Mouse (Mus musculus) v-Abl transformed pro-B cells (cell line): ENCODE data around the gene Ttll4.

Experiments used
- in situ Hi-C, 2 experiments: fragments of 400-800 bp; cut with MboI; formaldehyde crosslinking; loops; one replicate each; pipeline ENCODE4 v1.15.1; 2025; ENCODE audit not compliant: unreplicated experiment in 2 of 2

Ttll4 gene

DNA sequence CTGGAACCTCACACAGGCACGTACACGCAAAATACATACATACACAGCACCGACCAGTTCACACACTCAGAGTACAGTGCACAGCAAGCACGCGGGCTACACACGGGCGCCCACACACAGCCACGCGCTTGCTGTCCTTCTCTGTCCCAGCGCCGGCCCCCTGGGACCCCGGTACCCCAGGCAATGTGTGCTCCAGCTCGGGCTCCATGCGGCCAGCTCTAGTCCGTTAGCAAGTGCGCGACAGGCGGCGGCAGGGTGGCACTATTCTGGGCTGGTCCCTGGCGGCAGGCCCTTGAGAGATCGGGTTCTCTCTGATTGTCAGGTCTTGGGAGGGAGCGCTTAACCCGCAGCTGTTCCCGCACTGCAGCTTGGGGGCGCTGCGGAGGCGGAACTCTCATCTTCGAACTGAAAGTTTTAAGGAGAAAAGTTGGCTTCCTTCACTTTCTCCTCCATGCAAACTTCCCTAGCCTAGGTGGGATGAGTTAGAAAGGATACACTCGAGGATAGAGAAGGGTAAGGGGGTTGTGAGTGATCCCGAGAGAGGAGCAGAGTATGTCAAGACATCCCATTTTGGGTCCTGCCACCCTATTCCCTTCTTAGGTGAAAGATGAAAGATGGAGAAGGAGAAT, 87.2 kb downstream of the Ttll4 start, which contains the start of gene Prkag3:
Gene Prkag3 (minus strand): TSS at position 579 of the 629 bp plus-strand sequence.
- in situ Hi-C loops, result loop anchor here in 1 of 2 experiments (25.0 kb wide), 1 partner anchor 836 kb away; no protein-coding TSS in a partner anchor

DNA sequence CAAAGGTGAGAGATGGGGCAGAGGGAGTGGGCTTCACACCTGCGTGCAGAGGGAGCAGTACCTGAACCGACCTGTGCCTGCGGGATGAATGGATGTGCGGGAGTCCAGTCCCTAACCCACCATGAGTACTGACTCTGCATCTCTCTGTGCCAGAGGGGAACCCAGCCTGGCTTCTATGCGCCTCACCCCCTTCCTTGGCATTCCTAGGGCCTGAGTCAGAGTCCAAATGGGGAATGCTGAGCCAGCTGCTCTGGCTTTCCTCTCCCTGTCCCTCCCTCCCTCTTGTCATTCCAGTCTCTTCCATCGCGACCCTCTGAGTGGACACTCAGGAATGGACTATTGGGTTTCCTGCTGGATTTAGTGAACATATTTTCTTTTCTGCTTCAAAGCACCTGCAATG, 87.8 kb downstream of the Ttll4 start:
- in situ Hi-C loops, result loop anchor here in 1 of 2 experiments (25.0 kb wide), 1 partner anchor 837 kb away; no protein-coding TSS in a partner anchor

DNA sequence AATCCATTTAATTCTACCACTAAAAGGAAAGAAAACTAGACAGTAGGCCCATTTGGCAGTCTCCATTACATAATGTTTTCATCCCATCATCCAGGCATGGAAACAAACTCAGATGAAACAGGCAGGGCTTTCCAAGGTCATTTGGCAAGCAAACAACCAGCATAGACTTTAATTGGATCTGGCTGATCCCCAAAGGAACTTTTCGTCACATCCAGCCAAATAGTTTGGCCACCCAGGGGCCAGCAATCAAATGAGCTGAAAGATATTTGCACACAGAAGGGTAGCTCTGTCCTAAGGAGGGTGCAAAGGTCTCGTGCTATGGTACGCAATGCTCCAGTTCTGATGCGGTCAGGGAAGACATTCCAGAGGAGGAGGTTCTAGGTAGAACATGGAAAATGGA, 89.1 kb downstream of the Ttll4 start:
- in situ Hi-C loops, result loop anchor here (5.0 to 25.0 kb wide), 3 partner anchors 33 to 838 kb away; no protein-coding TSS in a partner anchor

DNA sequence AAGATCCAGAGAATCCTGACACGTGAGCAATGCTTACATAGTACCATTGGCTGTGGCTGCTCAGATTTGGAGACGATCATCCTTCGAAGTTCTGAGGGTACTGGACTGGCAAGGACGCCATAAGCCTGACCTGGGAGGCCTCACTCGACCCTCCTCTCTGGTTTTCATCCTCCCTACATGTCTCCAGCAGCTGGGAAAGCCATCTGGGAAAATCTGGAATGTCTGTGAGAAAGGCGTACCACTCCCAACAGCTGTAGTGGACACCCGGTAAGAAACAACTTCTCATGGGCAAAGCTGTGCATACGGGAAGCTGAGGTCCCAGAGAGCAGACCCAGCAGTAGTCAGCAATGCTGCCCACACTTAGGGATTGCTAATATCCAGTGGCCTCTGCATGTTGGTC, 90.6 kb downstream of the Ttll4 start:
- in situ Hi-C loops, result loop anchor here (5.0 to 25.0 kb wide), 3 partner anchors 35 to 840 kb away; no protein-coding TSS in a partner anchor

DNA sequence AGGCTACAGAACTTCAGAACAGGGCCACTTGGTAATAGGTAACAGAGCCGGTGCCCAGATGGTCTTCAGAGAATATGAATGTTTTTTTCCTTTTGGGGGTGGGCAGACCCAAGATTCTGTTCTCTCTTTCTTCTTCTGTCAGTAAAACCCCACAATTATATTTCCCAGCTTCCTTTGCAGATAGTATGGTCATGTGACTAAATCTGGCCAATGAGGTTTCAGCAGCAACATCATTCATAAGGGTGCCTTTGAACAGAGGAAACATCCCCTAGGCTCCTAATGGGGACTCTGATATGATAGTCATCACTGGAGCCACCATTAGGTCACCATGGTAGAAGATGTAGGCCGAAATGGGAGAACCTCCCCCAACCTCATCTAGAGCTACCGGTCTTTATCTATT, 91.3 kb downstream of the Ttll4 start:
- in situ Hi-C loops, result loop anchor here (5.0 to 25.0 kb wide), 3 partner anchors 36 to 841 kb away; no protein-coding TSS in a partner anchor
